Mouse (Mus musculus) liver, adult 2 months (tissue): ENCODE measurements at regions not wholly inside any gene's neighbourhood (a gene's known extent, or its start where the extent isn't known, plus 50 kb on each side); places are given as distances from the start of the nearest gene placed in this dataset.

Experiments used
- CTCF ChIP-seq: fragments of 200-500 bp; IDR thresholded peaks from 2 replicates; pipeline ENCODE4 v1.5.1; 2011; ENCODE audit warnings: low read depth, low read length, control low read depth
- POLR2A ChIP-seq: fragments of 200-500 bp; IDR thresholded peaks from 2 replicates; pipeline ENCODE4 v1.6.1; 2011; ENCODE audit warnings: low read length, control low read depth; ENCODE audit not compliant: insufficient read depth; ENCODE audit errors: extremely low read depth

DNA sequence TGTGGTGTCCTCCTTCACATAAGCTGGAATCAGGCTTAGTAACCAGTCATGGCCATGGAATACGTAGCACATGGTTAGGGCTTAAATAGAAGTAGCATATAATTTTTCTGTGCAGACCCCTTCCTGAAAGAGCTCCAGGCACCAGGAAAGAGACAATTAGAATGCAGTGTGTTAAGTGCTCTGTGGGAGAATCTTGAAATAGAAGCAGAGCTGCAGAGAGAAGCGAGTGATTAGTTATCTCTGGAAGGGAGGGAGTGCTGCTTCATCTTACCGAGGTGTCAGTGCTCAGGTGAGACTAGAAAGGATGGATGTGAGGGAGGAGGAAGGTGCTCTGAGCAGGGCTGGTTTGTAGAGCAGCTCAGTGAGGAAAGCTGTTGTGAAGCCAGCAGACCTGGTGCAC lies 112.9 kb upstream of the Mycn start:
- TF ChIP-seq CTCF (no peak), POLR2A (no peak)
